Mouse (Mus musculus): ENCODE measurements at regions not wholly inside any gene's neighbourhood (a gene's known extent, or its start where the extent isn't known, plus 50 kb on each side); places are given as distances from the start of the nearest gene placed in this dataset.

GRCm38 (mm10) chr14:48747936-48748335 lies 74.3 kb upstream of the Otx2 start:
- Histone ChIP-seq H3ac (ENCODE audit: control insufficient read depth, insufficient read length) (no peak overlapping the region), H3K36me3 (ENCODE audit: control insufficient read depth, insufficient read depth) (no peaks in the 10 kb centered on the region), H3K4me3 (no peak overlapping the region), H3K79me2 (ENCODE audit: control insufficient read depth, insufficient read depth) (no peaks in the 10 kb centered on the region), H3K4me2 (ENCODE audit: low read depth) (no peak overlapping the region), H3K27me3 (ENCODE audit: control insufficient read depth, insufficient read depth, insufficient read length) (no peaks in the 10 kb centered on the region)
- no peak for TF ChIP-seq USF1 (IDR thresholded peaks at IDR 0.05; ENCODE audit: low read depth)
- TF ChIP-seq MYOG (IDR thresholded peaks at IDR 0.05; ENCODE audit: control insufficient read depth in 1 of 3, insufficient read depth in 1 of 3, insufficient read length in 2 of 3, low read depth in 2 of 3), result no peak
- no peak for TF ChIP-seq TCF12 (IDR thresholded peaks at IDR 0.05; ENCODE audit: insufficient read depth, poor library complexity, severe bottlenecking)
- TF ChIP-seq SRF (IDR thresholded peaks at IDR 0.05; ENCODE audit: control insufficient read depth, insufficient read length, low read depth), result no peak
- no peak for TF ChIP-seq TCF3 (IDR thresholded peaks at IDR 0.05; ENCODE audit: insufficient read length, low read depth)
- no peak for TF ChIP-seq MAX (IDR thresholded peaks at IDR 0.05; ENCODE audit: low read depth)
- no peak for TF ChIP-seq POLR2AphosphoS2 (IDR thresholded peaks at IDR 0.05; ENCODE audit: insufficient read length, low read depth)
- TF ChIP-seq MYOD1 (IDR thresholded peaks at IDR 0.05; ENCODE audit: control insufficient read depth in 1 of 3, insufficient read length in 2 of 3, low read depth in 2 of 3), result no peak
- no peak for TF ChIP-seq E2F4 (IDR thresholded peaks at IDR 0.05; ENCODE audit: insufficient read depth)
- no peak for TF ChIP-seq CEBPB (IDR thresholded peaks at IDR 0.05; ENCODE audit: insufficient read depth, poor library complexity, severe bottlenecking)
- TF ChIP-seq REST (IDR thresholded peaks at IDR 0.05; ENCODE audit: insufficient read depth, insufficient read length), result no peak
- TF ChIP-seq POLR2A (IDR thresholded peaks at IDR 0.05; ENCODE audit: insufficient read length, low read depth), result no peak

GRCm38 (mm10) chr14:48740942-48741602 lies 67.5 kb upstream of the Otx2 start:
- H3K36me3 ChIP-seq (ENCODE audit: control insufficient read depth, insufficient read depth), result no peaks in the 10 kb centered on the region
- no peaks in the 10 kb centered on the region for H3K79me2 ChIP-seq (ENCODE audit: control insufficient read depth, insufficient read depth)
- TF ChIP-seq TCF12 (IDR thresholded peaks at IDR 0.05; ENCODE audit: insufficient read depth, poor library complexity, severe bottlenecking), result no peak
- no peak for TF ChIP-seq USF1 (IDR thresholded peaks at IDR 0.05; ENCODE audit: low read depth)
- no peak for TF ChIP-seq SRF (IDR thresholded peaks at IDR 0.05; ENCODE audit: control insufficient read depth, insufficient read length, low read depth)
- no peak for TF ChIP-seq MYOG (IDR thresholded peaks at IDR 0.05; ENCODE audit: control insufficient read depth in 1 of 3, insufficient read depth in 1 of 3, insufficient read length in 2 of 3, low read depth in 2 of 3)
- H3ac ChIP-seq (ENCODE audit: control insufficient read depth, insufficient read length), result no peak overlapping the region
- no peaks in the 10 kb centered on the region for H3K27me3 ChIP-seq (ENCODE audit: control insufficient read depth, insufficient read depth, insufficient read length)
- H3K4me2 ChIP-seq (ENCODE audit: low read depth), result no peak overlapping the region
- no peak overlapping the region for H3K4me3 ChIP-seq

- Histone ChIP-seq H3K4me3 (no peak overlapping the region), H3K36me3 (ENCODE audit: control insufficient read depth, insufficient read depth) (no peaks in the 10 kb centered on the region), H3ac (ENCODE audit: control insufficient read depth, insufficient read length) (no peak overlapping the region), H3K79me2 (ENCODE audit: control insufficient read depth, insufficient read depth) (no peaks in the 10 kb centered on the region), H3K4me2 (ENCODE audit: low read depth) (no peak overlapping the region), H3K27me3 (ENCODE audit: control insufficient read depth, insufficient read depth, insufficient read length) (no peaks in the 10 kb centered on the region)
- TF ChIP-seq REST (IDR thresholded peaks at IDR 0.05; ENCODE audit: insufficient read depth, insufficient read length), result no peak
- no peak for TF ChIP-seq TCF3 (IDR thresholded peaks at IDR 0.05; ENCODE audit: insufficient read length, low read depth)
- no peak for TF ChIP-seq TCF12 (IDR thresholded peaks at IDR 0.05; ENCODE audit: insufficient read depth, poor library complexity, severe bottlenecking)
- TF ChIP-seq MYOD1 (IDR thresholded peaks at IDR 0.05; ENCODE audit: control insufficient read depth in 1 of 3, insufficient read length in 2 of 3, low read depth in 2 of 3), result no peak
- no peak for TF ChIP-seq MYOG (IDR thresholded peaks at IDR 0.05; ENCODE audit: control insufficient read depth in 1 of 3, insufficient read depth in 1 of 3, insufficient read length in 2 of 3, low read depth in 2 of 3)
- no peak for TF ChIP-seq POLR2A (IDR thresholded peaks at IDR 0.05; ENCODE audit: insufficient read length, low read depth)
Observed at GRCm38 (mm10) chr14:48739121-48739520, 65.5 kb upstream of the Otx2 start.

DNA sequence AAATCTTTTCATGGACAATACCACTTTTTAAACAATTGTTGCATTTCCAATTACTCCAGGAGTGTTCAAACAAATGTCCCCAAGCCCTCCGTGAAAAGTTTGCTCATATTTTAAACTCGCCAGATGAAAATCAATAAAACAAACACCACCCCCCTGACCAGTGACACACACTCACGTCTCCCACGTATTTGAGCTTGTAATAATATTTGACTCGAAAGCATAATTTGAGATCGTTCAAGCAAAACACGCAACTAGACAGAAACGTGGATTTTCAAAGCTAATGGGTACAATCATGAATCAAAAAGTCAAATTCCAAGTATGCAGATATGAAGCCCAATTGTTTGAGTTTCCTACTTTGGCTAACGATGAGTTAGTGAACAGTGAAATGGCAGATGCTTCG lies 65.0 kb upstream of the Otx2 start:
- no peak overlapping the region for H3K4me2 ChIP-seq (ENCODE audit: low read depth)
- H3K79me2 ChIP-seq (ENCODE audit: control insufficient read depth, insufficient read depth), result no peaks in the 10 kb centered on the region
- TF ChIP-seq CEBPB (IDR thresholded peaks at IDR 0.05; ENCODE audit: insufficient read depth, poor library complexity, severe bottlenecking) (no peak), TCF12 (IDR thresholded peaks at IDR 0.05; ENCODE audit: insufficient read depth, poor library complexity, severe bottlenecking) (no peak), POLR2A (IDR thresholded peaks at IDR 0.05; ENCODE audit: insufficient read length, low read depth) (no peak), MAX (IDR thresholded peaks at IDR 0.05; ENCODE audit: low read depth) (no peak)
- no peaks in the 10 kb centered on the region for H3K36me3 ChIP-seq (ENCODE audit: control insufficient read depth, insufficient read depth)
- H3K4me3 ChIP-seq, result no peak overlapping the region
- H3K27me3 ChIP-seq (ENCODE audit: control insufficient read depth, insufficient read depth, insufficient read length), result no peaks in the 10 kb centered on the region
- no peak overlapping the region for H3ac ChIP-seq (ENCODE audit: control insufficient read depth, insufficient read length)

GRCm38 (mm10) chr14:48738213-48738612 lies 64.6 kb upstream of the Otx2 start:
- H3K79me2 ChIP-seq (ENCODE audit: control insufficient read depth, insufficient read depth), result no peaks in the 10 kb centered on the region
- no peak overlapping the region for H3K4me2 ChIP-seq (ENCODE audit: low read depth)
- TF ChIP-seq CEBPB (IDR thresholded peaks at IDR 0.05; ENCODE audit: insufficient read depth, poor library complexity, severe bottlenecking), result no peak
- no peak for TF ChIP-seq TCF3 (IDR thresholded peaks at IDR 0.05; ENCODE audit: insufficient read length, low read depth)
- H3K36me3 ChIP-seq (ENCODE audit: control insufficient read depth, insufficient read depth), result no peaks in the 10 kb centered on the region
- H3K27me3 ChIP-seq (ENCODE audit: control insufficient read depth, insufficient read depth, insufficient read length), result no peaks in the 10 kb centered on the region
- no peak overlapping the region for H3ac ChIP-seq (ENCODE audit: control insufficient read depth, insufficient read length)
- H3K4me3 ChIP-seq, result no peak overlapping the region
